Mouse (Mus musculus) monocyte, adult 5-6 weeks (primary cell): ENCODE measurements around the gene Psmd11. TPM values are rescaled to one million over a fixed set of nuclear protein-coding genes. Genes with fewer than 3 reads are reported as not detected.
"Not testable (repeated sequence)": the region's sequence is repeated elsewhere in the genome, so short reads cannot be mapped to it uniquely, and the experiment has no call there.

Experiments
- ATAC-seq: fragments of 153-309, 156-312 bp; replicated peaks from 2 replicates; pipeline ENCODE4 v1.8.0; 2017; ENCODE audit warnings: mild to moderate bottlenecking; ENCODE audit not compliant: low TSS enrichment, insufficient number of reproducible peaks, severe bottlenecking, poor library complexity, low FRiP score
- total RNA-seq: library from RNA; stranded (forward); fragments of 200-1000, 200-491, 200-594 nt; gene quantifications from 3 replicates; pipeline ENCODE4 v1.2.3, GENCODE M21; 2017

Psmd11 gene
- total RNA-seq, 1 experiment from 2014 or later = 47.1 TPM

GRCm38 (mm10) chr11:80425247-80425778, 3.1 kb upstream of the Psmd11 start:
- ATAC-seq = no peak

GRCm38 (mm10) chr11:80426029-80426813, 2.2 kb upstream of the Psmd11 start:
- not testable (repeated sequence) for ATAC-seq

- ATAC-seq = no peak
Measured at GRCm38 (mm10) chr11:80429009-80429475, 627 bp downstream of the Psmd11 start.

DNA sequence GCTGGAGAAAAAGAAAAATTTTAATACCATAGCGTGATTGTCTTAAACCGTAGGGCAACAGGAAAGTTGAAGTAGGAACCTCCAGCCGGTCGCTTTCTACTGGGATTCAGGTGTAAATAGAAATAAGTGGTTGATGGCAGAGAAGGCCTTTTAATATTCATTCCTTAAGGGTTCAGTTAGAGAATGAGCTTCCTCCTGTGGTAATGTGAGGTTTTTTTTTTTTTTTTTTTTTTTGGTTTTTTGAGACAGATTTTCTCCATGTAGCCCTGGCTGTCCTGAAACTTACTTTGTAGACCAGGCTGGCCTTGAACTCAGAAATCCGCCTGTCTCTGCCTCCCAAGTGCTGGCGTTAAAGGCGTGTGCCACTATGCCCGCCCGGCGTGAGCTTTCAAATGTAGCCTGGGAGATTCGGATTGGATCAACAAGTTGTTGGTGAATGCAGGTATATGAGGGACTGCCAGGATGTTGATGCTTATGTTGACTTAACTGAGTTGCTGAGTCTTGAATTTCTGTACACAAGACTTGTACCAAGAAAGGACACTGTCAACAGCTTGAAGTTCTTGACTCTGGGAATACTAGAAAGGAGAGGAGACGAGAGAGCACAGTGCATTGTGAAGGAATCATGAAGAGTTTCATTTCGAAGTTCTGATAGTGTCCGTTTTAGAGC, 1.2 kb downstream of the Psmd11 start:
- ATAC-seq = no peak

DNA sequence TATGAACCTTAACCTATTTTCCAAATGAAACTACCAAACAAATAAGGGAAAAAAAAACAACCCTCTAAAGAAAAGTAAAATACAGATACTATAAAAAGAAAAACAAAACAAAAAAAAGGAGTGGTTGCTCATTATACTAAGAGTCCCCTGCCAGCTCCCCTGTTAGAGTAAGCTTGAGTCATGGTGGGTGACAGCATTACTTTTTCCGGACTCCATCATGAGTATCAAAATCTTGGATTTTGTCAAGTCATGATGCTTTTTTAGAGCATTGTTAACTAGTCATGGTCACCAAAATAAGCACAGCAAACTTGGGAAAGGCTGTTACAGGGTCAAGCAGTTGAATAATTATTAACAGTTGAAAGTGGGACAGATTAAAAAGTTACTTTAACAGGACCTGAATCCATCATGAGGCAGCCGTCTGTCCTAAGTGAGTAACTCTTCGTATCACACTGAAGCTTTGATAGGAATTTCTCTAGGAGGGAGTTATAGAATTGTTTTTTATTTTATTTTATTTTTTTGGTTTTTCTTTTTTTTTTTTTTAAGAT, 2.0 kb downstream of the Psmd11 start:
- ATAC-seq = no peak

- no peak for ATAC-seq
Measured at GRCm38 (mm10) chr11:80446916-80447315, 18.5 kb downstream of the Psmd11 start.

DNA sequence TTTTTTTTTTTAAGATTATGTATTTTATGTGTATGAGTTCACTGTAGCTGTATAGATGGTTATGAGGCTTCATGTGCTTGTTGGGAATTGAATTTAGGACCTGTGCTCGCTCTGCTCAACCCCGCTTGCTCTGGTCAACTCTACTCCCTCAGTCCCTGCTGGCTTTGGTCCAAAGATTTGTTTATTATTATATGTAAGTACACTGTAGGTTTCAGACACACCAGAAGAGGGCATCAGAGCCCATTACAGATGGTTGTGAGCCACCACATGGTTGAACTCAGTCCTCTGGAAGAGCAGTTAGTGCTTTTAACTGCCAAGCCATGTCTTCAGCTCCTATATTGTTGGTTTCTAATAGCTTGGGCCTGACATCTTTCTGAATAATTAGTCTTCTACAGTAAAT, 21.4 kb downstream of the Psmd11 start:
- ATAC-seq = no peak

- ATAC-seq = no peak
Measured at GRCm38 (mm10) chr11:80452242-80452641, 23.8 kb downstream of the Psmd11 start.

GRCm38 (mm10) chr11:80453198-80453597, 24.8 kb downstream of the Psmd11 start:
- no peak for ATAC-seq

DNA sequence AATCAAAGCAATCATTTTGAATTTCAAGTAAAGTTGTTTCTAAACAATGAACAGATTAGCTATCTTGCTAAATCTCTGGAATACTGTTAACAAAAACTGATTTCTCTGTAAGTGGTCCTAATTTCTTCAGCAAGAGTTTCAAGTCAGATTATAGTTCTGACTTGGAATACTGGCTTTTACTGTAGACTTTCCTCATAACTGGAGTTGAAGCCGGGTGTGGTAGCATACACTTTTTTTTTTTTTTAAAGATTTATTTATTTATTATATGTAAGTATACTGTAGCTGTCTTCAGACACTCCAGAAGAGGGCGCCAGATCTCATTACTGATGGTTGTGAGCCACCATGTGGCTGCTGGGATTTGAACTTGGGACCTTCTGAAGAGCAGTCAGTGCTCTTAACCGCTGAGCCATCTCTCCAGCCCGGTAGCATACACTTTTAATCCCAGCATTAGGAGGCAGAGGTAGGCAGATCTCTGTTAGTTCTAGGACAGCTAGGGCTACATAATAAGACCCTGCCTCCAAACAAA, 35.3 kb downstream of the Psmd11 start:
- not testable (repeated sequence) for ATAC-seq

- no peak for ATAC-seq
Measured at GRCm38 (mm10) chr11:80471836-80472605, 43.6 kb downstream of the Psmd11 start.

GRCm38 (mm10) chr11:80474175-80474691, 45.8 kb downstream of the Psmd11 start:
- ATAC-seq = peak; percentile 30; the same call in 1 of the 2 replicates

DNA sequence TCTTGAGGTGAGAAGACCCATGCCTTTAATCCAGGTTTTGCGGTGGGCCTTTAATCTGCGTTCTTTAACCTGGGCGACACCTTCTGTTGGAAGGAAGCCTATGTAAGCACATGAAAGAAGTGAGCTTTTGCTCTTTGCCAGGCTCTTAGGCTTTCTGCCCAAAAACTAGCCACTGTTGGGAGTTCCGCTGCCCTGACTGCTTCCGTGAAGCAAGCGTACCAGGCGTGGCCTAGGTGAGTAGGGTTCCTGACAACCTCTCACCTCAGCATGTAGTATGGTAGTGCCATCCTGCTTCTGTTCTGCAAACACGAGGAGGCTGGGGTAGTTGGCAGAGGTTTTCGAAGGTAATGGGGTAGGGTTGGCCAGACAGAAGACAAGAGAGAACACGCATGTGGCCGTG, 46.4 kb downstream of the Psmd11 start:
- no peak for ATAC-seq

- no peak for ATAC-seq
Measured at GRCm38 (mm10) chr11:80475544-80475943, 47.1 kb downstream of the Psmd11 start.

DNA sequence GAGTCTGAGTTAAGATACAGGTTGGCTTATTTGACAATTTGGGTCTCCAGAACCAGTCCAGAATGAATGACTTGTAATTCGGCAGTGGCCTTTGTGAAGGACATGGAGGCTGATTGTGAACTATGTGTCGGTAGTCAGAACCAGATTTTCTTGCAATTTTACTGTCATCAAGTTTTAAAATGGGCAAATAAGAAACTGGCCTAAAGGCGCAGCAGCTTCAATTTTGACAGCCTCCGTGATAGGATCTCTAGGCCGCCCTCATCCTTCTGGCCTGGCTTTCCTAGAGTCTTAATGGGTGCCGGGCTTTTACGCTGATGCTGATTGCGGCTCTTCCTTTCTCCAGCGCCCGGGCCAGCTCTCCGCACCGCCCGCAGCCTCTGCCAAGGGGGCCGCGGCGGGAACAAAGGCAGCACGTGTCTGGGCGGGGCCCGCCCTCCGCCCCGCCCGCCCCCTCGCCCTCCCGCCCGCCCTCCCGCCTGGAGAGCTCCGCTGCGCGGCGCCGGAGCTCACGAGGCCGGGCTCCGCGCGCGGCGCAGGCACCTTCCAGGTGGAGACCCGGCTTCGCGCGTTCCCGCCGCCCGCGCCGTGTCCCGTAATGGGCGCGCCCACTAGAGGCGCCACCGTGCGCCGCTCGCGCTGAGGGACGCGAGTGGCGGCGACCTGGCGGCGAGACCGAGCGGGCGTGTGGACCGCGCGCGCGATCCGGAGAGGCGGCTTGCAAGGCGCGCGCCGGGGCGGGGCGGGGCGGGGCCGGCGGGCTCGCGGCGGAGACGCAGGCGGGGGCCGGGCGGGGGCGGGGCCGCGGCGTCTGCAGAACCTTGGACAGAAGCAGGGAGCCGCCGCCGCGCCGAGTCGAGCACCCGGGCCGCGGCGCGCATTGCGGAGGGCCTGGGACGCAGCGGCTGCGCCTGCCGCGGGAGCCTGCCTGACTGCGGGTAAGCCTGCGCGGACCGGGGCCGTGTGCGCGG, 48.1 kb downstream of the Psmd11 start, which contains the start of gene Cdk5r1:
Gene Cdk5r1, plus strand, starts transcription at position 802 of the 968 bp plus-strand sequence.
- peak; percentile 18; the same call in 1 of the 2 replicates for ATAC-seq

- ATAC-seq = no peak; the same call in 1 of the 2 replicates
Measured at GRCm38 (mm10) chr11:80477341-80478199, 49.2 kb downstream of the Psmd11 start.
